Mouse (Mus musculus) forebrain, embryonic 10.5 days (tissue): ENCODE measurements around the gene Plrg1. TPM values are rescaled to one million over a fixed set of nuclear protein-coding genes. Genes with fewer than 3 reads are reported as not detected.

ENCODE experiments used
- DNase-seq: peaks from one replicate; pipeline ENCODE4 v3.0.0-alpha.2; 2017; ENCODE audit warnings: low spot score; ENCODE audit errors: extremely low spot score
- H3K27ac ChIP-seq: fragments of 300-500 bp; sonication (generic); 2 replicates; pipeline ENCODE4 v1.5.1; 2016; ENCODE audit warnings: mild to moderate bottlenecking
- H3K27me3 ChIP-seq: fragments of 300-500 bp; sonication (generic); 2 replicates; pipeline ENCODE4 v1.6.1; 2016; ENCODE audit warnings: mild to moderate bottlenecking; ENCODE audit not compliant: poor library complexity, severe bottlenecking
- H3K36me3 ChIP-seq: fragments of 300-500 bp; sonication (generic); replicated peaks from 2 replicates; pipeline ENCODE4 v1.6.1; 2016; ENCODE audit warnings: mild to moderate bottlenecking, moderate library complexity
- H3K4me1 ChIP-seq: fragments of 300-500 bp; sonication (generic); 2 replicates; pipeline ENCODE4 v1.6.1; 2016
- H3K4me3 ChIP-seq: fragments of 300-500 bp; sonication (generic); 2 replicates; pipeline ENCODE4 v1.5.1; 2016; ENCODE audit warnings: mild to moderate bottlenecking, moderate library complexity
- H3K9me3 ChIP-seq: fragments of 300-500 bp; sonication (generic); 2 replicates; pipeline ENCODE4 v1.6.1; 2016; ENCODE audit warnings: mild to moderate bottlenecking, moderate library complexity
- WGBS: fragments of 180-500 bp; shearing (Covaris S2); methylation state at CpG from one replicate; pipeline ENCODE4 v1.1.7; 2016; 5-methylcytosine and 5-hydroxymethylcytosine counted together
- polyA plus RNA-seq: library from polyadenylated mRNA; unstranded; fragments of >200 nt; fragmentation: Nextera tagmentation; extraction: Ambion mirVana; gene quantifications from 2 replicates; pipeline ENCODE4 v1.2.1, GENCODE M21; 2016

Gene Plrg1
- polyA plus RNA-seq = 136 and 137 TPM in 2 replicates

GRCm38 (mm10) chr3:83055281-83056038 is at the start of gene Plrg1:
Gene Plrg1 (plus strand): TSS chr3:83055522.
- WGBS = under 1% methylated on average over 61 of the region's 61 CpGs
- Histone ChIP-seq H3K27ac (peak within 1 kb of the TSS; percentile 87), H3K36me3 (peaks cover 39% of the 10 kb centered on the region), H3K4me3 (peak within 1 kb of the TSS; percentile 83), H3K9me3 (no peaks in the 10 kb centered on the region), H3K4me1 (peaks cover 10% of the 10 kb centered on the region), H3K27me3 (no peaks in the 10 kb centered on the region)
- peak; percentile 98 for DNase-seq

- no peak for DNase-seq
- Histone ChIP-seq H3K27me3 (no peaks in the 10 kb centered on the region), H3K27ac (no peak within 1 kb of the TSS), H3K36me3 (no peaks in the 10 kb centered on the region), H3K9me3 (no peaks in the 10 kb centered on the region), H3K4me1 (no peaks in the 10 kb centered on the region), H3K4me3 (no peak within 1 kb of the TSS)
- 55% methylated on average over 7 of the region's 7 CpGs for WGBS
These were observed 47.8 kb upstream of the Plrg1 start, which contains the start of gene Fgg for GRCm38 (mm10) chr3:83007557-83007956. Gene Fgg (plus strand): TSS chr3:83007724.

GRCm38 (mm10) chr3:83010291-83010690 is 45.0 kb upstream of the Plrg1 start:
- H3K4me1 ChIP-seq = no peaks in the 10 kb centered on the region
- no peaks in the 10 kb centered on the region for H3K9me3 ChIP-seq
- no peaks in the 10 kb centered on the region for H3K27me3 ChIP-seq
- 86% methylated on average over 11 of the region's 11 CpGs for WGBS
- no peak overlapping the region for H3K4me3 ChIP-seq
- H3K36me3 ChIP-seq = no peaks in the 10 kb centered on the region
- no peak for DNase-seq
- H3K27ac ChIP-seq = no peak overlapping the region

- Histone ChIP-seq H3K36me3 (no peaks in the 10 kb centered on the region), H3K27ac (no peak overlapping the region), H3K27me3 (no peaks in the 10 kb centered on the region), H3K4me3 (no peak overlapping the region), H3K4me1 (no peaks in the 10 kb centered on the region), H3K9me3 (no peaks in the 10 kb centered on the region)
- DNase-seq = no peak
- WGBS = 94% methylated on average over 4 of the region's 4 CpGs
These were observed 44.2 kb upstream of the Plrg1 start for GRCm38 (mm10) chr3:83011136-83011535.

GRCm38 (mm10) chr3:83011565-83011964 is 43.8 kb upstream of the Plrg1 start:
- DNase-seq = no peak
- Histone ChIP-seq H3K4me3 (no peak overlapping the region), H3K9me3 (no peaks in the 10 kb centered on the region)

GRCm38 (mm10) chr3:83012636-83013035 is 42.7 kb upstream of the Plrg1 start:
- Histone ChIP-seq H3K4me3 (no peak overlapping the region), H3K9me3 (no peaks in the 10 kb centered on the region), H3K27me3 (no peaks in the 10 kb centered on the region), H3K4me1 (no peaks in the 10 kb centered on the region), H3K36me3 (no peaks in the 10 kb centered on the region), H3K27ac (no peak overlapping the region)
- DNase-seq = no peak
- WGBS = 90% methylated on average over 19 of the region's 19 CpGs

More at GRCm38 (mm10) chr3:83011565-83011964, 43.8 kb upstream of the Plrg1 start:
- Histone ChIP-seq H3K27ac (no peak overlapping the region), H3K36me3 (no peaks in the 10 kb centered on the region), H3K4me1 (no peaks in the 10 kb centered on the region), H3K27me3 (no peaks in the 10 kb centered on the region)
- WGBS = 81% methylated on average over 4 of the region's 4 CpGs

GRCm38 (mm10) chr3:83013951-83014350 is 41.4 kb upstream of the Plrg1 start:
- Histone ChIP-seq H3K4me3 (no peak overlapping the region), H3K9me3 (no peaks in the 10 kb centered on the region), H3K27me3 (no peaks in the 10 kb centered on the region), H3K27ac (no peak overlapping the region), H3K36me3 (no peaks in the 10 kb centered on the region), H3K4me1 (no peaks in the 10 kb centered on the region)
- 89% methylated on average over 10 of the region's 10 CpGs for WGBS
- DNase-seq = no peak

GRCm38 (mm10) chr3:83016236-83016635 is 39.1 kb upstream of the Plrg1 start:
- Histone ChIP-seq H3K36me3 (no peaks in the 10 kb centered on the region), H3K27me3 (no peaks in the 10 kb centered on the region), H3K4me1 (no peaks in the 10 kb centered on the region), H3K9me3 (no peaks in the 10 kb centered on the region), H3K4me3 (no peak overlapping the region), H3K27ac (no peak overlapping the region)
- WGBS = 92% methylated on average over 1 of the region's 1 CpGs
- no peak for DNase-seq

- 75% methylated on average over 2 of the region's 2 CpGs for WGBS
- Histone ChIP-seq H3K4me3 (no peak overlapping the region), H3K4me1 (no peaks in the 10 kb centered on the region), H3K36me3 (no peaks in the 10 kb centered on the region), H3K9me3 (no peaks in the 10 kb centered on the region), H3K27ac (no peak overlapping the region), H3K27me3 (no peaks in the 10 kb centered on the region)
- DNase-seq = no peak
These were observed 34.9 kb upstream of the Plrg1 start for GRCm38 (mm10) chr3:83020387-83020786.

GRCm38 (mm10) chr3:83021176-83021575 is 34.1 kb upstream of the Plrg1 start:
- Histone ChIP-seq H3K27me3 (no peaks in the 10 kb centered on the region), H3K36me3 (no peaks in the 10 kb centered on the region), H3K27ac (no peak overlapping the region), H3K9me3 (no peaks in the 10 kb centered on the region), H3K4me3 (no peak overlapping the region), H3K4me1 (no peaks in the 10 kb centered on the region)
- WGBS = 94% methylated on average over 5 of the region's 5 CpGs
- DNase-seq = no peak

GRCm38 (mm10) chr3:83025036-83025435 is 30.3 kb upstream of the Plrg1 start:
- no peaks in the 10 kb centered on the region for H3K9me3 ChIP-seq
- H3K36me3 ChIP-seq = no peaks in the 10 kb centered on the region
- WGBS = 76% methylated on average over 6 of the region's 6 CpGs
- H3K27me3 ChIP-seq = no peaks in the 10 kb centered on the region
- H3K4me3 ChIP-seq = no peak overlapping the region
- H3K27ac ChIP-seq = no peak overlapping the region
- DNase-seq = no peak
- peaks cover 4% of the 10 kb centered on the region; the same call in 1 of the 2 replicates for H3K4me1 ChIP-seq

GRCm38 (mm10) chr3:83025475-83026301 is 29.6 kb upstream of the Plrg1 start, which contains the start of gene Fga:
Gene Fga (plus strand): TSS chr3:83026076.
- 82% methylated on average over 9 of the region's 9 CpGs for WGBS
- no peaks in the 10 kb centered on the region for H3K36me3 ChIP-seq
- H3K4me1 ChIP-seq = peaks cover 4% of the 10 kb centered on the region; the same call in 1 of the 2 replicates
- no peaks in the 10 kb centered on the region for H3K27me3 ChIP-seq
- H3K9me3 ChIP-seq = no peaks in the 10 kb centered on the region
- no peak within 1 kb of the TSS for H3K4me3 ChIP-seq
- DNase-seq = no peak
- no peak within 1 kb of the TSS for H3K27ac ChIP-seq
